Mouse (Mus musculus) right cerebral cortex, postnatal 10 days (tissue): ENCODE data around the gene Ano10.

ENCODE experiments used
- DNase-seq, 2 experiments: peaks; one replicate each; pipeline ENCODE4 v3.0.0; 2021; ENCODE audit warnings: low spot score in 2 of 2

The Ano10 gene

GRCm38 (mm10) chr9:122157079-122157441 lies 137.2 kb downstream of the Ano10 start:
- DNase-seq = no peak

- no peak for DNase-seq
Observed at GRCm38 (mm10) chr9:122156389-122157078, 137.7 kb downstream of the Ano10 start.

GRCm38 (mm10) chr9:122155193-122155592 lies 139.0 kb downstream of the Ano10 start:
- DNase-seq = no peak

- DNase-seq = no peak
Observed at GRCm38 (mm10) chr9:122153436-122153835, 140.8 kb downstream of the Ano10 start.

GRCm38 (mm10) chr9:122152501-122152900 lies 141.7 kb downstream of the Ano10 start:
- no peak for DNase-seq

- DNase-seq = no peak
Observed at GRCm38 (mm10) chr9:122152063-122152462, 142.2 kb downstream of the Ano10 start.

GRCm38 (mm10) chr9:122149997-122150826 lies 144.0 kb downstream of the Ano10 start:
- DNase-seq = peak in 1 of 2 experiments; percentile 2

- DNase-seq = peak in 1 of 2 experiments; percentile 12
Observed at GRCm38 (mm10) chr9:122148356-122148755, 145.9 kb downstream of the Ano10 start.

GRCm38 (mm10) chr9:122146124-122146870 lies 147.9 kb downstream of the Ano10 start:
- DNase-seq = no peak

GRCm38 (mm10) chr9:122145677-122146076 lies 148.5 kb downstream of the Ano10 start:
- no peak for DNase-seq

GRCm38 (mm10) chr9:122144776-122145175 lies 149.4 kb downstream of the Ano10 start:
- DNase-seq = no peak

- DNase-seq = no peak
Observed at GRCm38 (mm10) chr9:122143219-122143618, 151.0 kb downstream of the Ano10 start.

- DNase-seq = no peak
Observed at GRCm38 (mm10) chr9:122139236-122139635, 155.0 kb downstream of the Ano10 start.

GRCm38 (mm10) chr9:122138371-122139029 lies 155.7 kb downstream of the Ano10 start:
- no peak for DNase-seq

GRCm38 (mm10) chr9:122137960-122138359 lies 156.3 kb downstream of the Ano10 start:
- no peak for DNase-seq

- no peak for DNase-seq
Observed at GRCm38 (mm10) chr9:122135885-122136170, 158.4 kb downstream of the Ano10 start.

- no peak for DNase-seq
Observed at GRCm38 (mm10) chr9:122135095-122135884, 158.9 kb downstream of the Ano10 start.

- DNase-seq = no peak
Observed at GRCm38 (mm10) chr9:122132145-122132544, 162.1 kb downstream of the Ano10 start.

GRCm38 (mm10) chr9:122130666-122131065 lies 163.6 kb downstream of the Ano10 start:
- DNase-seq = no peak

- DNase-seq = no peak
Observed at GRCm38 (mm10) chr9:122128686-122129085, 165.5 kb downstream of the Ano10 start.

GRCm38 (mm10) chr9:122127271-122127785 lies 166.9 kb downstream of the Ano10 start:
- no peak for DNase-seq
